Mouse (Mus musculus): ENCODE results near the gene Capn9.

Capn9 gene

DNA sequence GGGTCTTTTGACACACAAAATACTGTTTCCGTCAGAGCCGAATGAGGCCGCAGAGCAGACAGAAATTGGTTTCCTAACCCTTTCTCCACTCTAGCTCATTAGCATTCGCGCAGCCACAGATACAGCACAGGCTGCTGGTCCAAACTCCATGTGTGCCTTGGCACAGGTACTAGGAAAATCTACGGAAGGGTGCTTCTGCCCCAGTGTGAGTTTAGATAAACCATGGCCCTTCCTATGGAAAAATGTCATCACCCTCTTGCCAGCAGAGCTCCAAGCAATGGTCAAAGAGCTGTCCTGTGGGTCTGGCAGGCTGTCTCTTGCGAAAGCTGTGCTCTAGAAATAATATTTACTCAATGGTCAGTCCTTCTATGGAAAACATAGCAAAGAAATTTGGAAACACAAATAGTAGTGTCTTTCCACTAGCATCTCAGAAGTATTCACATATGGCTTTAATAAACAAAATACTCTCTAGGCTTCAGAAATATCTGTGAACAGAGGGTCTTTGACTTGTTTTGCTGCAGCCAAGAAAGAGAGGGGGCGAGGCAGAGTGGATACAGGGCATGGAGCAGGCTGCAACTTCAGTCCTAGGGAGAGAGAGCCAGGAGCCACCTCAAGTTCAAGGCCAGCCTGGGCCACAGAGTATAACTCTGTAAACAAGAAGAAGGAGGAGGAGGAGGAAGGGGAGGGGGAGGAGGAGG lies 4.0 kb upstream of the Capn9 start:
- no peak for DNase-seq (ENCODE audit: low read depth, low spot score)

DNA sequence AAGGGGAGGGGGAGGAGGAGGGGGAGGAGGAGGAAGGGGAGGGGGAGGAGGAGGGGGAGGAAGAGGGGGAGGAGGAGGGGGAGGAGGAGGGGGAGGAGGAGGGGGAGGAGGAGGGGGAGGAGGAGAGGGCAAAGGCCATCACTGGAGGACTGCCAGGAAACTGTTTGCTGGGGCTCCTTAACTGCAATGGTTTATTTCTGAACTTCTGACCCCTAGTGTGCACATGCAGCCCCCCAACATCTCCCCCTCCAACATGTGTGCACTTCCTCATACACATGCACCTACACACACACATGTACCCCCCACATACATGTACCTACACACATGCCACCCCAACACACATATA lies 3.5 kb upstream of the Capn9 start:
- no peak for DNase-seq (ENCODE audit: low read depth, low spot score)

DNA sequence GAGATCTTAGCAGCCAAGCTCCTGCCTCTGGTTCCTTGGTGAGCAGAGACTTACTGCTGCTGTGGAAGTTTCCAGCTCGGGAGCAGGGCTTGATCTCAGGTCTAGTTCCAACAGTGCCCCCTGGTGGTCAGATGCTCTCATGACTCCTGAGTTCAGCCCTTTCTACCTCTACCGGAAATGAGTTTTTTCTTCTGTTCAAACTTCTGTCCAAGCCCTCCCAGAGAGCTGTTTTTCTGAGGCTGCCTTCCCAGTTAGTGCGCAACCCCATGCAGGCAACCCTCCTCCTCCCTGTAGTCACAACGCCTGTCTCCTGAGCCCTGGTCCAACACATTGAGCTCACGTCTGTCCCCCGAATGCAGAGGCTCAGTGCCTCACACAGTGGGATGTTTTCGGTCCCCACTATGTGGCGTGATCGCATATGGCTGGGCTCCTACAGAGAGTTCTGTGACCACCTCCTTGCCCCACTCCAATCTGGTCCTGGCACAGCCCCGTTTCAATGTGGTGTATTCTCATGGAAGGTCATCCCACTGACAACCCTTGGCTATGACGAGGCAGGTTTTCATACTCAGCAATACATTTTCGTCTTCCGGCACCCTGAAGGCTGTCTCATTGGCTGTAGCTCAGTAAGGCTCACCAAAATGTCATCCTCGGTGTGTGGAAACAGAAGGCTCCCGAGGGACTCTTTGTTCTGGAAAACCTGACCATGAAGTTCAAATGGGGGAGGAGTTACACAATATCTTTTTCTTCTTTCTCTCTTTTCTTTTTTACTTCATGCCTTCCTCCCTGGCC lies 2.2 kb upstream of the Capn9 start:
- DNase-seq (ENCODE audit: low read depth, low spot score) = peak; percentile 79

DNA sequence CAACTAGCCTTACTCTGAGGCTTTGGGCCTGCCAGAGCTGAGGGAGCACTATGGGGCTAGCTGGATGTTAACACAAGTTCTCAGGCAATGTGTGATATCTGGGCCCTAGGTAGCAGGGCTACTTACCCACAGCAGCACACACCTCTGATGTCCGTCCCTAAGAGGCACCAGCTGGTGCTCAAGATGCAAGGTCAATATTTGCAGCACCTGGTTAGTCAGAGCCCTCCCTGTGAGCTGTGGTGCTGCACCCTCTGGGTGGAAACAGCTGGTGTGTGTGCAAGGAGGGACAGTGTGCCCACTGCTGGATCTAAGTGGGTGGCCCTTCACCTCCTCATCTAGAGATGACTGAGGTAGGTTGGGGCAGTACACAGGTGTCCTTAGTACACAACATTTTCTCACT lies 840 bp downstream of the Capn9 start:
- no peak for DNase-seq (ENCODE audit: low read depth, low spot score)

DNA sequence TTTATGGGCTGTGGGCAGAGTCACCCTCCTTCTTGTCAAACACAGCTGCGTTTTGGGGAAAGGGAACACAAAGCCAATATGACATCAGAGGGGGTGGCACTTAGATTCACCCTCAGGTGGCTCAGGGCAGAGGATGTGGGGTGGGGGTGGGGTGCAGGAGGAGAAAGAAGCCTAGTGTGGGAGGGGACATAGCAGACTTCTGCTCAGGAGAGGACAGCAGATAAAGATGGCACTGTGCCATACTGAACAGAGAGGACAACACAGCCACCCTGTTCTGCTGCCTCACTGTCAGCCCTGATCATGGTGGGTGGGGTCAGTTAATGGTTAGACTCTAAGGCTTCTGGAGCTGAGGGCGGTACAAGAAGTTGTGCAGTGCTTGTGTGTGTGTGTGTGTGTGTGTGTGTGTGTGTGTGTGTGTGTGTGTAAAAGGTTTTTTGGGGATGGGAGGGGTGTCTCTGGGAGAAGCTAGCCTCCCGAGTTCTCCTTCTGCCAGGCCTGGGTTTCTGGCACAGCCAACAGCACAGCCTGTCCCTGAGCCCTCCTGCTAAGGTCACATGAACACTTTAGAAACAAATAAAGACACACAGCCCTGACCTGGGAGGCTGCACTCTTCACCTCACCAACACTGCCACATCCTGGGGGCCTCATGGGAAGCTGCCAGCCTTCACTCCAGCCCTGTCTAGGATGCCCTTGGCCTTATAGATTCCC lies 10.0 kb downstream of the Capn9 start:
- peak; percentile 23 for DNase-seq (ENCODE audit: low read depth, low spot score)

DNA sequence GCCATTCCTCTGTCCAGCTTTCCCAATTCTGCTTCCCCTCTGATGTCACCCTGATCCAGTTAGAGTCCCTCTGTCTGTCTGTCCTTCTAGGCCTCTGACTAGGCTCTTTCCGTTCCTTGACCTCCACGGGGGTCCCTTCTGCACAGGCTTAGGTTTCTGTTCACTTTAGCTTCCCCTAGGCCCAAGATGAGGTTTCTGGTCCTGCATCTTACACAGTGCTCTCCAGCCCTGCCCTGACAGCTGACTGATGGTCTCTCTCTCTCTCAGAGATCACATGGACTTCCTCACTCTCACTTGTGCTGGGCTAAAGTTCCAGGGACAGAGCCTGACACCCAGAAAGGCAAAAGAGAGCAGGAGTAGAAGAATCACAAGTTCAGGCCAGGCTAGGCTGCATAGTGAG lies 10.6 kb downstream of the Capn9 start:
- peak; percentile 60 for DNase-seq (ENCODE audit: low read depth, low spot score)

DNA sequence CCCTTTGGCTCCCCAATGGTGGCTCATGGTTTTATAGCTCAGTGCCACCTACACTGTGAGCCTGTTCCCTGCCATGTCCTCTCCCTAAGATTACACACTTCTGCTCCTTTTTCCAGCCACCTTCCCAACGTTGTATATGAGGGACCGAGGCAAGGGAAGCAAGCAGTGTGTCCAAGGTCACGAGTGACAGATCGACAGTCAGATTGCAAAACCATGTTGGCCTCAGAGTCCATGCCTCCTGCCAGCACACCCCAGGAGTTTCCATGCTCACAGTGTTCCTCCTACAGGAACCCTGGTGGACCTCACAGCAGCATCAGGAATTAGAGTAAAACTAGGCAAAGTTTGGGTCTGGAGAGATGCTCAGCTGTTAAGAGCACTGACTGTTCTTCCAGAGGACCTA lies 13.5 kb downstream of the Capn9 start:
- no peak for DNase-seq (ENCODE audit: low read depth, low spot score)

DNA sequence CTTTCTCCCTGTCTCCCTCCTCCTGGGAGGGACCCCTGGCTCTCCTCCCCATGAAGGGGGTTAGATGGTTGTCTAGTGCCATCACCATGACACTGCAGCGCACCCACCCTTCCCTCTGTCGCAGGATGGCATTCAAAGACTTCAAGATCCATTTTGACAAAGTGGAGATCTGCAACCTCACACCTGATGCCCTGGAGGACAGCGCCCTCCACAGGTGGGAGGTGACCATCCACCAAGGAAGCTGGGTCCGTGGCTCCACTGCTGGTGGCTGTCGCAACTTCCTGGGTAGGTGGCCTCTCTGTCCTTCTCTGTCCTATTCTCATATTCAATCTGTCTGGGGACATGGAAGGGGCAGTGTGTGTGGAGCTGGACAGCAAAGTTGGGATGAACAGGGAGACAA lies 28.2 kb downstream of the Capn9 start:
- DNase-seq (ENCODE audit: low read depth, low spot score) = no peak

DNA sequence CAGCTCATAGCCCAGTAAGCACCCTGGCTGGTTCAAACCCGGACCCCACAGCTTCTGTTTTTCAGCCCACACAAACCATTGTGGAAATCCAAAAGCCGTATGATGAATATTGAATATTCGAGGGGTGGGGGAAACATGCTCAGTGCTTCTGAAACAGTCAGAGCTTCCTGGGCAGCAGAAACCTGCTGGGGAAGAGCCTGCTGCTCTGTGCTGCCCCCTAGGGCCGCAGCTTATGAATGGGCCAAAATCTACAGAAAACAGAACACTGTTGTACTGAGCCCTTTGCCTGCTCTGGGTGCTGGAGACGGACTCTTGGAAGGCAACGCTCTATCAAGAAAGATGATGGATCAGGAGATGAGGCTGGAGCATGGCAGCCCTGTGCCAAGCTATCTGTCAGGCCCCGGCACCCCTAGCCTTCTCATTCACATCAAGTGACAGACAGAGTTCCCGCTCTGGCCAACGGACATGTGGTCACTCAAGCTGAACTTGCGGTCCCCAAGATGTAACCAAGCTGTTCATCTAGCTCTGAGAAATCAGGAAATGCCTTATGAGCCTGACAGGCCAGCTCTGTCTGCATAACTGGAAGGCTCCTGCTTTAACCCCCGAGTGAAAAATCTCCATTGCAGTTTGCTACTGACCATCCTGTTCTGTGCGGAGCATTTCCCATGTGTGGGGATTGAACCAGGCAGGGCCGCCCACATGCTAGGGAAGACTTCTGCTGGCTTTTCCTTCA lies 32.5 kb downstream of the Capn9 start:
- peak; percentile 69 for DNase-seq (ENCODE audit: low read depth, low spot score)

DNA sequence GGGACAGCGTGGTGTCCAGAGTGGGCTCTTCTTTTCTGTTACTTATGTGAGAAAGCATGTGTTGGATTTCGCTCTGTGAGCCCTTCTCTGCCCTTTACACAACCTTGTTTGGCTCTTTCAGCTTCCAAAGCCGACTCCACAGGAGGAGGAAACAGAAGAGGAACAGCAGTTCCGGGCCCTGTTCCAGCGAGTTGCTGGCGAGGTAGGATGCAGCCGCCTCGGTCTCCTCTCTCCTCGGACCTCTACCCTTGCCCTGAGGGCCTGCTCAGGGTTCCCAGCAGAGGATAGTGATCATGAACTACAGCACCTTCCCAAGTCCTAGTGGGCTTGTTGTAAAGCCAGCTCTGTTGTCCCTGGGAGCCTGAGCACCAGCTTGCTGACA lies 33.1 kb downstream of the Capn9 start:
- no peak for DNase-seq (ENCODE audit: low read depth, low spot score)

DNA sequence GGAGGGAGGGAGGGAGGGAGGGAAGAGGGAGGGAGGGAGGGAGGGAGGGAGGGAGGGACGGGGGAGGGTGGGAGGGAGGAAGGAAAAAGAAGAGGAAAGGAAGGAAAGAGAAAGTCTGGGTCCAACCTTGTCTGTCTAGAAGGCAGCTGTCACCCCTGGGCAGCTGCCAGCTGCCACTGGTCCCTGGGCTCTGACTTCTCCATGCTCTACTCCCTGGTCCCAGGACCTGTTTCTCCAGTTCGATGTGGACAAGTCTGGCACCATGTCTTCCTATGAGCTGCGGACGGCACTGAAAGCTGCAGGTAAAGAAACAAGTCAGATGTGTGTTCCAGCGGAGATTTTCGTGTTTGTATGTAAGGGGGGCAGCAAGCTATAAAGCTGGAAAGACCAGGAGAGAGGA lies 38.4 kb downstream of the Capn9 start:
- no peak for DNase-seq (ENCODE audit: low read depth, low spot score)

DNA sequence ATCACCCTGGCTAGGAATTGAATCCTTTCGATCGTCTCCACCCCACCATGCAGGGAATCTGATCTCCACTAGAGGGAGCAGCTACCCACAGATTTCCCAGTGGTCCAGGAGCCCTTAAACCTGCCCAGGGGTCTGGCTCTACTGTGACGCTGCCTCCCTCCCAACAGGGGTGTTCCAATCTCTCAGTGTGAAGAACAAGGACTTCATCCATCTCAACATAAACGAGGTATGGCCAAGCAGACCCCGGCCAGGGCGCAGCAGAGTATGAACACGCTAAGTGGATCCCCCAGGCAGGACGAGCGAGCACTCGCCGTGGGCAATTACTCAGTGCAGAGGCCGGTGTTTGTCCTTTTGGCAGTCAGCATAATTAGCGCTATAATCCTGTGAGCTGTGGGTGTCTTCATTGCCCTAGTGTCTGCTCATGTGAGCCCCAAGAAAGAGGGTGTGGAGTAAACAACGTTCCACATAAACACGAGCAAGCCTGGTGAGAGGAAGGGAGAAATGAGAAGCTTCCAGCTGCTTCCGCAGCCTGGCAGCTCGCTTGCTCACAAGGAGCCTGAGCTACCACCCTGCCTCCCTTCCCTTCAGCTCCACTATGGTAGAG lies 41.5 kb downstream of the Capn9 start:
- DNase-seq (ENCODE audit: low read depth, low spot score) = peak; percentile 73

DNA sequence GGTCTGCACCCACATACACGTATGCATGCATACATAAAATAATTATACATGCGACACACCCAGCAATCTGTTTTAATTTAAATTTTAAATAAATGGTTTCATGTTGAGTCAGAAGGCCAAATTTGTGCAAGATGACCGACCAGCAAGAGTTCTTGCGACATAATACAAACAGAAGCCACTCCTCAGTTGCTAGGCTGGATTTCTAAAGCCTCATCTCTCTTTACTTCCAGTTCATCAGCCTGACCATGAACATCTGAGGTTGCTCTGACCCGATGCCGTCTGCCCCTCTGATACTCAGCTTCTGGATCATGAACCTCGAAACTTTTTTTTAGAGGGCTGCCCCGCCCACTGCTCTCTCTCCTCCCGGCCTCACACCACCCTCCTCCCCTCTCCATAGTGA lies 42.3 kb downstream of the Capn9 start:
- peak; percentile 41 for DNase-seq (ENCODE audit: low read depth, low spot score)

DNA sequence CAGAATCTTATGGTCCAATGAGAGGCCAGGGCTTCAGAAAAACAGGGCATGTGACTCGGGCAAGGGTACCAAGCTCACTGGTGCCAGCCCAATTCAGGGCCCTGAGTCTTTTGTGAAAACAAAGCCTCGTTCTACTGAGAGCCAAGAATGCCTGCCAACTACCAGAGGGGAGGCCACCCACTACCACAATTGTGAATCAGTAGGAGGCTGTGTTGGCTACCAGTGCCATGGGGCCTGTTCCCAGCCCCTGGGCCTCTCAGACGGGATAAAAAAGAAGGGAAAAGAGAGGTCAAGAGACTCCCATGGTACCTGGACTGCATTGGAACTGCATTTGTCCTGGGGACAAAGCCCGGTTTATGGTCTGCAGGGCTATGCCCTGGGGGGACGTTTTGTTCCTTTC lies 45.3 kb downstream of the Capn9 start:
- no peak for DNase-seq (ENCODE audit: low read depth, low spot score)

DNA sequence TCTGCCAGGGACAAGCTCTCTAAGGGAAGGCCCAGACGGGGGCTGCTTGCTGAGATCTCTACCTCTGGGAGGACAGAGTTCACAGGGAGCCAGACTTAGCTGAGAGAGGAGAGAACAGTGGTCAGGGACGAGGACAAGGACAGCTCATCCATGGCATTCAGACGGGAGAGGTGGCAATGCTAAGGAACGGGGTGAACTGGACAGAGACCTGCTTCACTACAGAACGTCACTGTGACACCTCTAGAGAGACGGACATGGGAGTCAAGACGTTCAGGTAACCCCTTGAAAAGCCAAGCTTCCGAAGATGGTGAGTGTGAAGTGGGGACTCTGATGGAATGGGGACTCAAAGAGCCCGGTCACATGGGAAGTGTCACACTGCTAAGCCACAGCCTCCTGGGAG lies 50.3 kb downstream of the Capn9 start:
- DNase-seq (ENCODE audit: low read depth, low spot score) = no peak

DNA sequence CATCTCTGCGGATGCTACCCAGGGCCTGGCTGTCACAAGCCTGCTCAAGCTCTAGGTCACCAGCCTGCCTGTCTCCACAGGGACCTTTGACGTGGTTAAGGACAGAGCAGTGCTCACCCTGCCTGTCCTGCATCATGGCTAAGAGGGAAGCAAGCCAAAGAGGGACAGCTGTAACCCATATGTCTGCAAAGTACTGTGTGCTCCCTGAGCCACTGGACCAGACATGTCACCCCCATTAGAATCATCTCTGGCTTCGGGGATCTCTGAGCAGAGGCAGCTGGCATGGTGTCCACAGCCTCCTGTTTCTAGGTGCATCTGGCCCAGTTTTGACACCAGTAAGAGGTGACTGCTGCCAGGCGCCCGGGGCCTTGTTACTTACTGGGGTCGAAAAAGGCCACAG lies 54.6 kb downstream of the Capn9 start:
- no peak for DNase-seq (ENCODE audit: low read depth, low spot score)

DNA sequence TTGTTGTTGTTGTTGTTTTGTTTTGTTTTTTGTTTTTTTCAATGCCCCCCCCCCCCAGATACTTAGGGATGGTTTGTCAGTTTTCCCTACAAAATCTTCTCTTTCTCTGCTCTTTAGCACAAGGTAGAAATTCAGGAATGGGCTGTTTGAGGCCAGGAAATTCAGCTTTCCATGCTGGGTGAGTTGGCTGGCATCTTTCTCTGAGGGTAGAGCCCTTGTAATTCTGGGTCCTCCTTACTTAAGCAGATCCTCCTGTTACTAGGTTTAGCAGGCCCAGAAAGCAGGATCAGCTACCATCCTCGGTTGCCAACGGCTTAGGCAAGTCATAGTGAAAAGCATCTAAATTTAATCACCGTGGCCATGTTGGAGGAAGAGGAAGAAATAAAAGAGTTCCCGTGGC lies 55.0 kb downstream of the Capn9 start:
- no peak for DNase-seq (ENCODE audit: low read depth, low spot score)

DNA sequence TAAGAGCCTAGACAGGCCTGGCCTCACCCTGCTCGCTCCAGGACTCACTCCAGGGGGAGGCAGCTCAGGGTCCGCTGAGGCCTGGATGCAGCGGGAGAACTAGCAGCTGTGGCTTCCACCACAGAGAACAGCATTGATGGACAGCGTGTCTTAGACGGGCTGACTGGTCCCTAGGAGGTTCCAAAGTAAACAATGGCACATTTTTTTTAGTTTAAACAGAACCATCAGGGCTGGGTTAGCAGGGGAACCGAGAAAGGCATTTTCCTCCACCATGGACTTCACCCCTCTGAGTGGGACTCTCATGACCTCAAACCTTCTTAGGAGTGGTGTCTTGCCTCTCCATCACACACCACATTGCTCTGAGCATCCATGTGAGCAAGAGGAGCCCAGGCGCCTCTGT lies 56.1 kb downstream of the Capn9 start:
- no peak for DNase-seq (ENCODE audit: low read depth, low spot score)

DNA sequence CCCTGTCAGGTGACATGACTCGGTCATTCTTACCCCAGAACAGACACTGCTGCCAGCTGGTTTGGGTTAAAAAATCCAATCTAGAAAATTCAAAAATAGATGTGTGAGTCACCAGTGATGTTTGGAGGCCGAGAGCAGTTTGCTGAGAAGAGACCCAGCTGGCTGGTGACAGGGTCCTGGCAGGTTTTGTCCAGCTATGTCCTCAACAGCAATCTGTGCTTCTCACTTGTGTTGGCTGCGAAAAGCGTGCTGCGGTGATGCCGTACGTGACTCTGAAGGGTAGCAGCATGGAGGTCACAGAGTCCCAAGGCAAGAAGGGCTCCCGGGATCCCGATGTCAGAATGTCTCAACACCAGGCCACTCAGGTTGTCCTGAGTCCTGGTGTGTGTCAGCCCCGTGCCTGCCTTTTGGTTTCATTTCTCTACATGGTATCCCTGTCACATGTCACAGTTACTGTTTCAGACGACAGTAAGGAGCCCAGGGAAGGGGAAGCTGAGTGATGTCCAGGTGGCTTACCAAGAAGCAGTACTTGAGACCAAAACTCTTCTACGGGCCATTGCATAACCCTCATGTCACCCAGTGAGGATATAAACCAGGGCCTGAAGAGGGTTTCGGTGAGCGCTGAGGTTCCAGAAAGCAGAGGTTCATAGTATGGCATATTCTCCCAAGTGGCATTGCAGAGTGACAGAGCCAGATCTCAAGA lies 57.2 kb downstream of the Capn9 start:
- DNase-seq (ENCODE audit: low read depth, low spot score) = no peak

DNA sequence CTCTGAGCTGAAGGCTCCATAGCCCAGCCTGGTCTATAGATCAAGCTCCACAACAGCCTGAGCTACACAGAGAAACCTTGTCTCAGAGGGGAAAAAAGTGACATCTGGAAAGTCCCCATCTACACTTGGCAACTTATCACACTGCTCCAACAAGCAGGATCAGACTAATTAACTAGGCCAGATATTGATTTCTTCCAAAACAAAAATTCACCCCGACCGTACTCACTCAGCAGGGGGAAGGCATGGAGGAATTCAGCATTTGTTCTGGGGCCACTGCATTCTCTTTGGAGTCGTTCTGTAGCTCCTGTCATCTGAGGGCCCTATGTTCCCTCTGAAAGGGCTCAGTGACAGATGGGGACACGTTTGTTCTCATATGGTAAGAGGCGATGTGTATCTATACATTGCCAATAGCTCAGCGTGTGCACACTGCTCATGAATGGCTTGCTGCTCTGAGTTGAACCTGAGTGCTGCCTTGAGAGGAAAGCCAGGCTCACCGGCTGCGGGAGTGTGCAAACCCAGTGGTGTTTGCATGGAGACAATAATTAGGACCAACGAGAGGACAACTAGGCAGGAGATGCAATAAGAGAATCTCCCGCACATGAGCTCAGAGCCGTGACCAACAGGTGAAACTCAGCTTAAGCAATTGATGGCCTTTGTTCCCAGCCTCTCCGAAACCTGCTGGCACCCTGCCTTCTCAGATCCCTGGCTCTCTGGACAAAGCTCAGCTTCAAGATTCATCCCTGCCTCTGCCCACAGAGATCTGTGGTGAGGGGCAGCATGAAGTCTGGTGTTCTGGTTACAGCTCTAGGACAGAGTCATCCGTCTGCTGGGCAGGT lies 58.7 kb downstream of the Capn9 start:
- no peak for DNase-seq (ENCODE audit: low read depth, low spot score)

DNA sequence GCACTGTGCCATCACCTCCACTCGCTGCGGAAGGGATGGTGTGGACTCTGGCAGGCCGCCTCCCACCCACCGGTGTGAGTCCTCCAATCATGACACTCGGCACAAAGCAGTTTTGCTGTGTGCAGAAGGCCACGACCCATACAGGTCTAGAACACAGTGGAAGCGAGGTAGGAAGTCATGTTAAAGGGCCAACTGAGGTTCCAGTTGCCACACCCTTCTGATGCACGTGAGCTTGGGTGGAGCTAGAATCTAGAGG lies 59.3 kb downstream of the Capn9 start:
- DNase-seq (ENCODE audit: low read depth, low spot score) = no peak

All from A20 (cell line).